7 mouse cellular contexts compared by ENCODE assay signal in genomic region chr19:18872792-18873569, GRCm38 (mm10).
DNase-seq lines count a peak whose midpoint lies in the region.

No protein-coding gene starts in this region.

- DNase-seq in kidney, postnatal 4 days, result peak; percentile 11 to 17
- no peak for DNase-seq in kidney, adult 18-20 months
- peak; percentile 41 for DNase-seq in embryo, embryonic 10.5 days (ENCODE audit: low spot score)
- DNase-seq in layer of hippocampus, adult 11-12 months (ENCODE audit: low spot score), result peak; percentile 29
- DNase-seq in retina, adult 2 months (ENCODE audit: low read depth, low spot score), result peak; percentile 44
- DNase-seq in spleen, postnatal 36 days (ENCODE audit: low spot score in 2 of 2), result no peak
- DNase-seq in thymus, adult 18-20 months, result no peak

Comparison
In these comparisons a context has a peak if more than half of its experiments do, and no peak if none do; other contexts are left out.
1. DNase-seq: peak in kidney, postnatal 4 days (2 of 2), embryo, embryonic 10.5 days (single experiment), layer of hippocampus, adult 11-12 months (single experiment) and retina, adult 2 months (single experiment); none in kidney, adult 18-20 months (single experiment), spleen, postnatal 36 days (0 of 2) and thymus, adult 18-20 months (0 of 2).